Mouse (Mus musculus) spleen, adult 18-20 months (tissue): ENCODE measurements at regions not wholly inside any gene's neighbourhood (a gene's known extent, or its start where the extent isn't known, plus 50 kb on each side); places are given as distances from the start of the nearest gene placed in this dataset.

Experiments used
- DNase-seq, 2 experiments: peaks; one replicate each; pipeline ENCODE4 v3.0.0; 2022; ENCODE audit warnings: mixed read lengths in 2 of 2

DNA sequence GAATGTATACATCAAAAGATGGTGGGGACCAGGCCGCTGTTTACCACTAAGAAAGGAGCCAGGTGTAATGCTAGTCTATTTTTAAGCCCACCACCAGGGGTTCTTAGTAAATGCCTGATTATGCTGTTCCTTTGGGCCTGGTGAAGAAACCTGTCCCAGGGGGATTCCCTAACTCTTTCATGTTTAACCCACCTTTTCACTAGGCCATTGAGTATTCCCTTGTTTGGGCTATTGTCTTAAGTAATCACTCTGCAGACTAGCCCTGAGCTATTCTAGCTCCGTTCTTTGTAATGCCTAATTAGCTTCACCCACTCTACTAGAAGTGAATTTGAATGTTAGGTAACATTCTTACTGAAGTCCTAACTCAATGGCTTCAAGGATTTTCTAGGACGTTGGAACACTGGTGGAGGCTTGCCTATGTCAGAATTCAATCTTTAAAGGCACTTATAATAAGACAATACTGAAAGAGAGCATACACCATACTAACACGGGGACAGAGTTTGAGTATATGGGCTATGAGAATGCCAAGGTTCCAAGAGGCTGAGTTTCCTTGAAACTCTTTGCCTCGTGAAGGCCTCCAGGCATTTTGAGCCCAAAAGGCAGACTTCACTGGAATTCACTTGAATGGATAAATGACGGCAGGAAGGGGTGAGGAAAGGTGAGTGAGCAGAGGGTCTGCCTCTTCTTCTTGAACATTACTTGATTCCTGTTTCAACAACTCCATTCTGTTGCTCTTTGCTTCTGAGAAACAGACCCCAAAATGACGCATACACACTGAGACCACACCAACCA is 312.7 kb upstream of the Irx4 start:
- no peak for DNase-seq

DNA sequence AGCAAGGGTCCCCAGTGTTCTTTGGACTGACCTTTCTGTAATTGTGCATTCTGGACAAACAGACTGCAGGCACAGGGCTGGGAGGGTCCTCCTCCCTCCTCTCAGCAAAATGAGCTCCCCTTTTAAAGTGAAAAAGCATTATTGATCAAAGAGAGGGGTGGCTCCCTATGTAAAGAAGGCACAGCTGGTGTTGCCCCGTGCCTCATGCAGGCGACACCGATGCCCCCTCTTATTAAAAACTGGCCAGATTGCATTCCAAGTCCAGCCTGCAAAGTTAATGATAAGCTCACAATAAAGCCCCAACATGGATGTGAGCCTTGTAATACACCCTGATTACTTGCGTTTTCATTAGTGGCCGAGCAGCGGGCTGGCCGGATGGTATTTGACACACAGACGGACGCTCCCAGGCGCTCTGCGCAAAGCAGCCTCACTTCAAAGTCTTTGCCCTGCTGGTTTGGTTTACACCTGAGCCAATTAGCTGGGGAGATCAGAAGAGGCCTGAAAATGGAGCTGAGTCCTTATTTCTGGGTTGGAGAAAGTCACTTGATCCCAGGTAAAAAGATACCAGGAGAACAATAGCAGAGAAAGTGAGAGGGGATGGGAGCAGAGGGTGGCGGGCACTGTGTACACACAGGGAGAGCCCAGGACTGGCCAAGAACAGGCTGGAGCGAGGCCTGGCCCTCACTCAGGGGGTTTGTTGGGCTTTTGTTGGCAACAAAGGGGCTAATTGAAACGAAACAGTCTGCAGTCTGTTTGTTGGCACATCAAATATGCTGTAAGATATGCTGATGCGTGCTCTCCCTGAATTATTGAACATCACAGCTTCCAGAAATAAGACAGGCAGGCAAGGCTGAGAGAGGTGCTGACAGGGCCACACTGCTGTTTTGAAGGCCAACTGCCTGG is 301.4 kb upstream of the Irx4 start:
- no peak for DNase-seq

DNA sequence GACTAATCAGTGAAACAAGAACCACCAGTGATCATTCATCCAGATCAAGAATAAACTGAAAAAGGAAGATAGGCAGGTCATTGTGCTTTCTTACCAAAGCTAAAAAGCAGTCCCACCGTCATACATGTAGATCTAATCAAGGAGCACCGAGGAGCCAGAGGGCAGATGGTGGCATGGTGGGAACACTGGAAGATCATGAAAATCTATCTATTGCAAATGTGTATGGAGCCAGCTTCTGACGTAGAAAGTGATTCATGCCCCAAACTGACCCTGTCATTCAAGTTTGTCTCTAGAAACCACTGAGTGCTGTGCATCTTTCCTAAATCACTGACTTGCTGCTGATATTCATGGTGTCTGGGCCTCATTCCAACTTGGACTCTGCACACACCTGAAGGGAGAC is 299.0 kb upstream of the Irx4 start:
- no peak for DNase-seq

DNA sequence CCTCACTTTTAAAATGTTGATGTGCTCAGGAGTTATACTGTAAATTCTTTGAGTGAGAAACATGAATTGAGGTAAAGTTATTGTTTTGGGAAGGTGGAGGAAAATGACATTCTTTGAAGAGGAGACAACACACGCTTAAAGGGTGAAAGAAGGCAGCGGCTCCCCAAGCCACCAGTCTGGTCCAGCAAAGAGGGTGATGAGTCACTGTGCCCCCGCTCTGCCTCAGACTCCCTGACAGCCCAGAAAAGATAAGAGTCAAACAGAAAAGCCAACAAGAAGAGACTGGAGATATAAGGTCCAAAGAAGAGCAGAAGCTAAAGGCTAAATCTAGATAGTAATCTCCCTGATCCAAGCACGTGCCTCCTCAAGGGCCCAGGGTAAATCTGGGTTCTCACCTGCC is 288.1 kb upstream of the Irx4 start:
- no peak for DNase-seq

DNA sequence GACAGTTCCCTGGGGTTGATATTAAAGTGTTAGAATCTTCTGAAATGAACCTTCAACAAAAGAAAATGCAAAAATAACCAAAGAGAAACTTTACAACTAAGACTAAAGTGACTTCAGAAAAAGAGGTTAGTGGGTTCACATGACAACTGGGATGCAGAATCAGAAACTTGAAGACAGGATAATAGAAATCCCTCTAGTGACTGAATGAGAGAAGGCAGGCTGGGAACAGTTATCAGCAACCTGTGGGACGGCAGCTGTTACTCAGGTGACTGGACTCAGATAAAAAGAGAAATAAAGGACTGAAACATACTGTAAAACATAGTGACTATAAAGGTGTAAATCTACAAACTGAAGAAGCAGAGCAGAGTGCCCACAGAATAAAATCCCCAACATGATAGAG is 287.4 kb upstream of the Irx4 start:
- no peak for DNase-seq

DNA sequence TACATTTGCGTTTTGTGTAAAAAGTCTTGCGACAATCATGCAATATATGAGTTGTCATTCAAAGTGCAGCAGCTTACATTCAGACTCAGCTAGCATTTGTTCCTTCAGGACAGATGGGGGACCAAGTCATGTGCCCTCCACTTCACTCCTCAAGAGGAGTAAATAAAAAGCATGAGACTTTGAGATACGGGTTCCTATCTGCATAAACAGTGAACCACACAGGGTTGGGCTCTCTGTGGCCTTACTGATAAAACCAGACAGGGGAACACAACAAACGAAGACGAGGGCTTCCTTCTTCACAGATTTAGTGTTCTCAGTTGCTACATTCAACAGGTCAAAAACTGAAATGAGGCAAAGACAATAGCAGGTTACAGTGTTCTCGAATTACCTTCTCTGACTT is 283.1 kb upstream of the Irx4 start:
- DNase-seq: no peak

DNA sequence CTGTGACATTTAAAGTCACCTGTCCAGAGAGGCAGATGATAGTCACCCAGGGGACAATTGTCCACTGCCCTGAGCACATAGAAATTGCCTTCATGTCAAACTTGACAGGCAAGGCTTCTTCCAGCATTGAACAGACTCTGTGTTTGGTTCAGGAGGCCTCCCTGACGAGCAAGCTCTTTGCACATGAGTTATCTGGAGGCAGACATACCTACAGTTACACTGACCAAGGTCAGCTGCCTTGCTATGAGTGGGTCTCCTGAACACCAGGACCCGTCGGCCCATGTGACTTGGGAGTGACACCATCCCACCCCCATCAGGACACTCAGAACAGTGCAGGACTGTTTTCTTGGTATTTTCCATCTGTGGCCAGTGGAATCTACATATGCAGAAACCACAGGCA is 282.3 kb upstream of the Irx4 start:
- no peak for DNase-seq

DNA sequence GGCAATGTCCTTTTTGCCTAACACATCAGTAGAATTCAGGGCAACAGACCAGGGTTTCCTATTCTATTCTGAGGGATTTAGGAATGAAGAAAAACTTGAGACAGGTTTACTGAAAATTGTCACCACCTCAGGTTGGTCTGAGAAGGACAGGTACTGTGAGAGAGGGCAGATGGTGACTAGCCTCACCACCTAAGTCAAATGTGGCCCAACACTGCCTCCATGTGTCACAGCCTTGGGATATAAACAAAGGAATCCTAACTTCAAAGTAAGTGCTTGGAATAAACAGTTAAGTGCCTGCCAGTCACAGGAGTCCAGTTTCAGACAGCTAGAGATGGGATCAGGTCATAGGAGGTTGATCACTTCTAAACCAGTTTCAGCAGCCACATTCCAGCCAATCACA is 281.3 kb upstream of the Irx4 start:
- no peak for DNase-seq

DNA sequence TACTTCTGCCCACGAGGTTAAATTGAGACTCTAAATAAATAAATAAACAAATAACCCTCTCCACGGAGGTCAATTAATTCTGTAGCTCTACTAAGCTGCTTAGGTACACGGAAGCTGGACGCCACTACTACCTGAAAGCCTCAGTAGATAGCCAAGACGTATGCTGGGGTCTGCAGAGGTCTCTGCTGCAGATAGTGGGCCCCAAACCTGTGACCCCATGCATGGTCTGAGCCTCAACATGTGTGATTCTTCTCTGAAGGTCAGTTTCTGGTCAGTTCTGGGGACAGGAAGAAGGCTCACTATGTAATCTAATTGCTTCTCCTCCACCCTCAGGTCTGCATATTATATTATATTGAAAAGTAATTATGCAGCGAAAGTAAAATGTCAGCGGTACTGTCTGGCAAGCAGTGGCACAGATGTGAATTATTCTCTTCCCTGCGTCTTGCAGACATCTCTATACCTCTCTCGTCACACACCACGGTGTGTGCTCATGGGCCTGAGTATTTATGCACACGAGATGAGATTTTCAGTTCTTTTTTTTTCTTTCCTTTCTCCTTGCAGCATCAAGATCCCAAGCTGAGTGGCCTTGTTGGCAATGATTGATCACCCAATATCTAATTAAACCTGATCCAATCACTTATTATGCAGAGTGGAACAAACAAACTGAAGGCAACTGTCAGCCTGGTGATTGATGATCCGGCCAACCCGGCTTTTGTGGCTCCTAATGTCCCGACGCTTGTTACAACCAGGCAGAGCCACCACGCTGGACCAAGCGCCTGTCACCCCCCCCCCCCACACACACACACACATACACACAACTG is 267.5 kb upstream of the Irx4 start:
- DNase-seq: no peak

DNA sequence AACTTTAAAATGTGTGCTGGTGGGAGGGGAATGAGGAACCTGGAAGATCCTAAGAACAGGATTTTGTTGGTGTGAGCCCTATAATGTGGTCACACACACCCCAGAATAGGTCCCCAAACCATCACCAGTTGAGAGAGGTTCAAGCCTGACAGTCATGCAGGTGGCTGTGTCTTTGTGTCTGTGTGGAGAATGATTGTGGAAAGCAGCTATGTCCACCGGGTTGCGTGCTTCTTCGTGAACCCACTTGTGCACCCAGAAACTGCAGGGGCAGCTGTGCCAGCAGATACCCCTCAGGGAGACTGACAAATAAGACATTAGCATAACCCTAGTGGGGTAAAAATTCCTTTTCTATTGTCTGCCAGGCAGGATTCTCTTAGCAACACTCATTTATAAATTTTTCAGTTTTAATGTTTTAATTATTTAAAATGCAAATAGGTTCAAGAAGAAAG is 266.8 kb upstream of the Irx4 start:
- DNase-seq: no peak

DNA sequence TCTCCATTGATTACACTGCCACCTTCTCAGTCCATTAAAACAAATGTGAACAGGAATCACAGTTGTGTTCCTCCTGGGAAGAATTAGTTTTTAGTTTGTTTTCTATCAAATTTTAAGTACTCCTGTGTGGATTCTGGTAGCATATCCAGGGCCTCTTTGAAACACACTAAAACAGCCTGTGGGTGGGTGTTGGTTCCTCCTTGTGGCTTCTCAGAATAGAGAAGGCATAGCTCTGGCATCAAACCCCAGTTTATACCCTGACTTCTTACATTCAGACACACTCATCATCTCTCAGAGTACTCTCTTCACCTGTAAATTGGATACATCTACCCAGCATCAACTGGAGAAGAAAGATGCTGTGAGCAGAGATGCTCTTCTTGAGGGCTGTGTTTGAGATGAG is 265.7 kb upstream of the Irx4 start:
- no peak for DNase-seq

DNA sequence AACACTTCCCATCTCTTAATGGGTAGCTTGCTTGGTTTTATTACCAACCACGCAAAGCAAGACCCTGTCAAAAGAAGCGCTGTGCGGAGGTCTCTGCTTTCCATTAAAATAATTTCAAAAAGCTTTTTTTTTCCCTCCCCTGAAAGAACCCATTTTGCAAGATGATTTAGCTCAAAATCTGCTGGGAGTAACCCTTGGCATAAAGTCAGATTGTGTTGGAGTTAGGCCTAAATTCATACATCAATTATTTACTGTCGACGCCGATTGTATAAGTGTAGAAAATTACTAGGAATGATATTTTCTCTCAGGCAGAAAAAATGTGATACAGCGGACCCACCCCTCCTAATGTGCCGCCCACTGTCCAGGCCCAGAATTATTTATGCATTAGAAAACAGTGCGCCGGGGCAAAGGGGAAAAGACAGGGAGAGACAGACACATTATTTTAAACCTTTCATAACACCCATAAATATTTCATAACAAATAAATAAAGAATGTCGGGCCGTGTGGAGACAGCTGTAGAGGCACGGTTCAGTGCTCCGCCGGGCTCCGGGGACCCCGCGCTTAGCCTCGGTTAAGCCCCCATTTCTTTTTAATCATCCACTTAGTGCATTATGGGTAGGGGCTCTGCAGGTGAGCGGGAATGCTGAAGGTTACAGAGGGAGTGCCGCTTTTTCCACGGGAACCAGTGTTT is 251.3 kb upstream of the Irx4 start:
- DNase-seq: no peak

DNA sequence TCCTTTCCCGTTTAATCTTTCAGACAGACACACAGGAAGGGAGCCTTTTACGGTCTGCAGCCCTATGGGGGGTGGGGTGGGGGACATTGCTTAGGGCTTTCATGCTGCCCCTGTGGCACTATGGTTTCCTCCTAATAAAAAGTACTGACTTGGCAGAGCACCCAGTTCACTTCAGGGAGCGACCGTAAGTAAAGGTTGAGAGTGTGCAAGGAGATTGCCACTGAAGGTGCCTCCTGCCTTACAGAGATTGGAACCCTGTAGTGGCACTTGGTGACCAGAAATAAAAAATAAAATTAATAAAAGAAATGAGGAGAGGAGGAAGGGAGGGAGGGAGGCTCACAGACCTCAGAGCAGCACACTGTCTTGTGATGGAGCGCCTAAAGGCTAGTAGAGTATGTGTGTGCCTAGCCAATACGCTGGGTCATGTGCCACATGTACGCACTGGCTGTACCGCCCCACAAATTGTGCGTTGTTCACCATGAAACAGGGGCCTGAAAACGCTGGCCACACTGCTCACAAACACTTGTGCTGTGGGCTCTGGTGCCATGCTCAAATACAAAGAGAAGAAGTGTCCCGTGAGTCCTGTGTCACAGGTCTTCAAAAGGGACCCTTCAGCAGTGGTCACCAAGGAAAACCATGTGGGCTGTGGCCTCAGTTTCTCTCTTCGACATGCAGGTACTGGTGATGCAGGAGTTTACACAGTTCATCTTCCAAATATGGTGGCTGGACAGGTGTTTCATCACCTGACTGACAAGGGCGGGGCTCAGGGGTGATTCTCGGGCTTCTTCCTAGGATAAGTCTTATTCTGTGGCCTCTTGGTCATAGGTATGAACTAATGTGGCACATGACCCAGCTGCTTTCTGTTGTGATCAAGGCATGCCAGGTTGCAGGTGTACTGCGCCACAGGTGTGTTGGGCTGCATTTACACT is 250.5 kb upstream of the Irx4 start:
- no peak for DNase-seq

DNA sequence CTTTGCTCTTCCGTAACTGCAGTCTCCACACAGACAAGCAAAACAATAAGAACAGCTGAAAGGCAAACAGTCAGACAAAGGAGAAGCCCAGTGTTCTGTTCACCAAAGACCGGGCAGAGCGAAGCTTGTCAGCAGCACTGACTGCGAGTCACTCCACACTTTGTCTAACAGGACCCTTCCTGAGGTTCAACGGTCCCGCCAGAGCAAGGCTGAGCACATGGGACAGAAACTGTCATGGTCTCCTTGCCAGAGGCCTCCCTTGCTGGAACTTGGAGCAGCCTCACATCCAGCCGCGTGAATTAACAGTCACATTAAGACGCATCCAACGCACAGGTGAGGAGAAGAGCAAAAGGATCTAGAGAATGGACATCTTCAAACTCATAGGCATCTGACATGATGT is 241.1 kb upstream of the Irx4 start:
- DNase-seq: no peak

DNA sequence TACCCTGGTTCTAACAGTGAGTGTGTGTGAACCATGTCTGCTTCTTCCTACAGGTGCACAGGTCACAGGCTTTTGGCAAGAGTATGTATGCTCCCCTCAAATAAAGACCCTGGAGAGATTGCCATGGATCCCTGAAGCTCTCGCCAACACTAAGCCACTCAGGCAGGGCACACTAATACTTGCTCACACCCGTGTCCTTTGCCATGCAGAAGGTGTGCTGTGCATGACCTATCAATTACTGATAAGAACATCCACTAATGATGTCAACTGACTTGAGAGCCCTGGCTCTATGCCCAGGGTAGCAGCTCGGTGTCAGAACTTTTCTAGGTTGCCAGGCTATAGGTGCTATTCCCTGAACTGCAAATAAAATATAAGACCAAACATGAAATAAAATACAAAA is 229.1 kb upstream of the Irx4 start:
- DNase-seq: no peak

DNA sequence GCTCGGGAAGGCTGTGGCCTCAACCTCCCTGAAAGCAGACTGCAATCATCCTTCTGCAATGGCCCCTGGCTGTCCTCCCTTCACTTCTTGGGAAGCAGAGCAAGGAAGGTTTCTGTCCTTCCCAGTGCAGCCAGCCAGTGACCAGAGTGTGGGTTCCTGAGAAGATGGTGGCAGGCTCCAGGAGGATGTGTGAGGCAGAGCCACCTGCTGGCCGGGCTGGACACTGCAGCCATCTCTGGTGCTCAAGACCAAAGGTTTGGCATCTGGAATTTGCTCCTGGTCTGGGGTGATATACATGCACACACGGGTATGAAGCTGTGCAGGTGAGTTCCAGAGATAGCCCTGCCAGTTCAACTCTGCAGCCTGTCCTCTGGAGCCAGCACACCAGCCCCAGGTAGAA is 227.2 kb upstream of the Irx4 start:
- no peak for DNase-seq

DNA sequence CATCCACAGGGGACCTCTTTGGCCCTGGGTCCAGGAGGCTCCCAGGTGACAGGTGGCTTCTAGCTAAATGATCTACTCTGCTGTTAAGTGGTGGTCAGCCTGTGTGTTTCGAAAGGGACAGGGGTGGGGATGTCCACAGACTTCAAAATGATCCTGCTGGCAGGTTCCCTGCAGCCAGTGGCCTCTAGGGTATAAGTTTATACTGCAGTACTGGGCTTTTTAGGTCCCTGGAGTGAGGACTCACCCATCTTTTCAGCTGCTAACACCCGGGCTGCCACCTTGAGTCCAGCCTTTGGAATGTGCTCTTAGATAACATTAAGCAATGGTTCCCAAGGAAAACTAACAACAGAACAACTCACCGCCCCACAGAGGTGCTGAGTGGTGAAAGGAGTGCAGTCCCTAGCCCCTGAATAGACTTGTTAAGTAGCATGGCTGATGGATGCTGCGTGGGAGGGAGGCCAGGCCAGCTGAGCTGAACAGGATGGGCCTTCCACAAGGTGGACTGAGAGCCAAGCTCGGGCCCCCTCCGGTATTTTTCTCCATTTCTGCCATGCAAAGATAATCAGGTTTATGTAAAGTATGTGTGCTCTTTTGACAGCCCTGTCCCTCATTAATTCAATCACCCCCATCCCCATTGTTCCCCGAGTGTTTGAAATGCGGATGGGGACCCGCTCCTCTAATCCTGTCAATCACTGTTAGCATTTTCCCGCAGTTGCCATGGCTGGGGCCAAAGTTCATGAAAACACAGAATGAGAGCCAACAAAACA is 226.0 kb upstream of the Irx4 start:
- no peak for DNase-seq

DNA sequence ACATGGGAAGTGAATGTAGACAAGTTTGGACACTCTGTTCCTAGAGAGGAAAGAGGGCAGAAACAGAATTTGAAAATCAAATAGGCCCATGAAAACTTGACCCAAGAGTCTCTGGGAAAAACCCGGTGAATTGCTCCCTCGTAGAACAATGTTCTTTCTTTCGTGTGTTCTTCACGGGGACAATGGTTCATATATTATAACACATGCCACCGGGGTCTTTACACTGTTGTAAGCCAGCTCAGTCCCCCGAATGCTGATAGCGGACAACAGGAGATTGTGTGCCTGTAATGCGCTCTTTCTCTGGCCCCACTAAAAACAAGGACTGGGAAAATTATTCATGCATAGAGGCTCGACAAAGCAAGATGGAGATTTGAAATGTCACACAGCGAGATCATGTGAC is 225.4 kb upstream of the Irx4 start:
- no peak for DNase-seq

DNA sequence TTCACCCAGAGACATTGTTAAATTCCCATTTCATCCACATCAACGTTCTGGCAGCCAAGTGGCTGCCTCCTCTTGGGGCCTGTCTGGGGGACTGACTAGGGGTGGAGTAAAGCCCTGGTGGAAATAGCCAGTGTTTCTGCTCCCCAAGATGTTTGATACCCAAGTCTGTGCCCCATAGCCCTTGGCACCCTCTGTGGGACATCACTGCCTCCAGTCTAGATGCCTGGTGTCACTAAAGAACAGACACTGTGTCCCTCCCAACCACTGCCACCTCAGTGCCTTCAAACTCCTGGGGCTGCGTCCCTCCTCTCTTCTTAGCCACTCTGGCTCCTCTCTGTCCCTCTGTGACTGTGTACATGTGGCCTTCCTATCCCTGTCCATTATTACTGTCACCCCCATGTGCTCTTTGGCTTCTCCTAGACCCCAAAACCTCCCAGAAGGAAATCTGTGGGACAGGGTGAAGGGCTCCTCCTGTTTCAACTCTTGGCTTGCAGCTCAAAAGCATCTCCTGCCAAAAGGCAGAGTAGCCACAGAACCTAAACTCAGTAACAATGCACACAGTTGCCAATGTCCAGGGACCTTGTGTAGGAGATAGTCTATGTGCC is 224.8 kb upstream of the Irx4 start:
- no peak for DNase-seq

DNA sequence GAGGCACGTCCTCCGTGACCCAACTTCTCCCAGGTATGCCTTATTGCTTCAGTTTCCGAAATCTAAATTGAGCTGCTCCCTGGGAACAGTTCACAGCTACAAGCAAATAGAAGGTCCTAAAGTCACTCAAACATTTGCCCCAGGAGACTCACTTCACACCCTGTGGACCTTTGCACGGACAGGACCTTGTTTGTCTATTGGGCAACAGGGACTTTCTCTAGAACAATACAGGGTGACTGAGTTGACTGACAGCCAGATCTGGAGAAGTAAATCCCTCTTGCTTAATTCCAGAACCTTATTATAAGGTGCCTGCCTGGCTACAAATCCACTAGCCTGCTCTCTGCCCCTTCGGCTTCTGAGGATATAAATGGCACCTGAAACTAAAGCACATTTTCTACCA is 220.5 kb upstream of the Irx4 start:
- no peak for DNase-seq
